Mouse (Mus musculus) frontal cortex, postnatal 25 days (tissue): ENCODE data around the gene Gm17604.
A peak's percentile ranks its signal among the peaks of the same experiment; 100 is the strongest.

Experiments
- DNase-seq, 2 experiments: peaks; one replicate each; pipeline ENCODE4 v3.0.0; 2022; ENCODE audit warnings: low spot score in 2 of 2

Gm17604 gene

DNA sequence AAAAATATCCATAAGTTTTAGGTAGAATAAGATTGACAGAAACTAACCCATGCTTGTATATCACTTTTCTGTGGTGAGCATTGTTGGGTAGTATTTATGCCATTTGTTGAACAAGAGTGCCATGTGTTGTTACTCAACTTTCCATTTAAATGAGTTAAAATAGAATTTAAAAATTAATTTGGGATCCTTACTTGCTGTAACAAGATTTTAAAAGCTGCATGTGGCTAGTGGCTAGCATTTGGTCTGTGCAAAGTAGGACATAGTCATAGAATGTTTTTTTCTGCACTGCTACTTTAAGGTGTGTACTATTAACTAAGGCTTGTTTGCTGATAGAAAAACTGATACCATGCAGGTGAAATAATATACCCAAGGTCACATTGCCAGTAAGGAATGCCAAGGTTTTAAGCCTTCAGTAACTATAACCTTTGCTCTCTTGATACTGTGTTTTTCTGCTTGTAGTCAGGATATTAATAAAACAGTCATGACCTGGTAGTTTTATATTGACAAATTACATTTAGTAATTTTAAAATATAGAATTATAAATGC lies at the start of gene Gm17604:
Gene Gm17604, minus strand, starts transcription at position 51 of the 546 bp plus-strand sequence.
- no peak for DNase-seq

DNA sequence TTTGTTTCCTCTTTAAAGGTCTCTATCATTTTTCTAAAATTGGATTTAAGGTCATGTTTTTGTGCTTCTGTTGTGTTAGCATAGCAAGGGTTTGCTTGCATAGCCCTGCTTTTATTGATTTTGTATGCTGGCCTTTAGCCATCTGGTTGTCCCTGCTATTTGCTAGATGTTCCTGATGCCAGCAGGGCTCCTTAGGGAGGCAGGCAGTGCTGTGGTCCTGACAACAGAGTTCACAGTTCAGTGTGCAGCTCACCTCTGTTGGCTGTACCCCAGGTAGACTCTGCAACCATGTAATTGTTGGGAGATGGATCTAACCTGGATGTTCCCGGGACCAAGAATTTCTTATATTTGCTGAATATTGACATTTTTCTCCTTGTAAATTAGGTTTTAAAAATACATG lies 45.3 kb upstream of the Gm17604 start:
- DNase-seq = no peak

DNA sequence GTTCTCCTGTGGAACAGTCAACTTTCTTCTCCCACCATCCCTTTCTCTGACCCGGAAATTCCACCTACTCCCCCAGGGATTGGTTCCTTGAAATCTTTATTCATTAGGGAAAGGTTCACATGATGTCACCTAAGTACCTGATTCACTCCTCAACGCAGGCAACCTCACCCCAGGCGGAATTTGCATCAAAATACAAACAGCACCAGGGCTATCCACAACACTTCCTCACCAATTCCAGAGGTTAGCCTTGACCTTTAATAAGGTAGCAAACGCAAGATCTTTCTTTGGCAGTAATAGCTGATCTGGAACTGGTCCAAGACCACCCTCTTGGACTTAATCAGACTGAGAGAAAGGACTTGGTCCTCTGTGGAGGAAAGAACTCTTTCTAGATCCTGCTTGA lies 1.5 kb downstream of the Gm17604 start:
- no peak for DNase-seq

DNA sequence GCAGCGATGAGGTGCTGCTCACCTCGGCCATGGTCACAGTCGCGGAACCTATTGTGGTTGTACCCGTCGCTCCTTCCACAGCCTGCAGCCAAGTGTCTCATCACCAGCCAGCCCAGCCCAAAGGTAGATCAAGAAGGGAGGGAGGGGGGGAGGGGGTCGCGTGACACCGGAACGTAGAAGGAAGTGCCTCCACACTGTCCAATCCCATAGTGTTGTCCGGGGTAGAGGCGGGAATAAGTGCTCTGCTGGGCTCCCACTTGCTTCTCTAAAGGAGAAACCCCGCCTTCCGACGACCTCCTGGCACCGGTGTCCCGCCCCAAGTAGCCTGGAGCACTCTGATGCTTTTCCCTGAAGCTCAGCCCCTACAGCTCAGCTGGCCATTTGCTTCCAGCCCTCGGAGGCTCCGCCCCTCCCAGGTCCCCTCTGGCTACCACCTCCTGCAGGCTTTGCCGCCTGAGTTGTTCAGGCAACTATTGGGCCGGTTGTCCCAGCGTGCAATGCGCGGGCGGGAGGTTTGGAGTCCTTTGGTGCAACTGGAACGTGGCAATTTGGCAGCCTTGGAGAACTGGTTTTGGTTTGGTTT lies 24.3 kb downstream of the Gm17604 start, which contains the start of the genes Mospd2 and Fancb:
Gene Mospd2, minus strand, starts transcription at position 183 of the 583 bp plus-strand sequence.
Gene Fancb, plus strand, starts transcription at position 400 of the 583 bp plus-strand sequence.
- DNase-seq = peak; percentile 53 to 65

DNA sequence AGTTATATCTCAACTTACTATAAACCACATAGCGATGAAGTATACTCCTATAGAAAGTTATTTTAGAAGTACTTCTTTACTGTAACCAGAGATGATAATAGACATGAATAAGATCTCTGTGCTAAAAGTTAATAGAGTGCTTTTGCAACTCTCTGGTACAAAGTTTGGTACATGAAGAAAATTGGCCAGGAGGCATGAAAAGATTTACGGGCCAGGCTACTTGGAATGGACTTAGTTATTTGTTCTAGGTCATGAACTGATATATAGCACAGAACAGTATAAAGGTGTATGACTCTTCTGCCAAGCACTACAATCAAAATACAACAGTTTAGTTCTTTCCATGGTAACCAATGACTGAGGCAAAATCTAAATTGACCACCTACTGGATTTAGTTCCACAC lies 25.8 kb downstream of the Gm17604 start:
- no peak for DNase-seq

DNA sequence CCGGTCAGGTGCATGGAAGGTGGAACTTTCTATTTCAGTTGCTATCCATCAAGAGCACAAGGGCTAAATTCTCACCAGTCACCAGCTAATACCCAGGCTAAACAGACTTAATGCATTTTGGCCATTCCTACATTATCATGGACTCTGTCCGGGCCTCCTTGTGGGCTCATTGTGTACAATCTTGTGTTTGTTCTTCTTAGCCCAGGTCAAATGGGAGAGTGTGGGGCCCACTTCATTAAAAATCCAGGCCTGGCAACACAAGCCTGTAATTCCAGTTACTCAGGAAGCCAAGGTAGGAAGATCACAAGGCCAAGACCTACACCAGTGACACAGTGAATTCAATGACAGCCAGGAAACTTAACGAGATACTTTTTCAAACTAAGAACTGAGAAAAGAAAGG lies 33.4 kb downstream of the Gm17604 start:
- no peak for DNase-seq

DNA sequence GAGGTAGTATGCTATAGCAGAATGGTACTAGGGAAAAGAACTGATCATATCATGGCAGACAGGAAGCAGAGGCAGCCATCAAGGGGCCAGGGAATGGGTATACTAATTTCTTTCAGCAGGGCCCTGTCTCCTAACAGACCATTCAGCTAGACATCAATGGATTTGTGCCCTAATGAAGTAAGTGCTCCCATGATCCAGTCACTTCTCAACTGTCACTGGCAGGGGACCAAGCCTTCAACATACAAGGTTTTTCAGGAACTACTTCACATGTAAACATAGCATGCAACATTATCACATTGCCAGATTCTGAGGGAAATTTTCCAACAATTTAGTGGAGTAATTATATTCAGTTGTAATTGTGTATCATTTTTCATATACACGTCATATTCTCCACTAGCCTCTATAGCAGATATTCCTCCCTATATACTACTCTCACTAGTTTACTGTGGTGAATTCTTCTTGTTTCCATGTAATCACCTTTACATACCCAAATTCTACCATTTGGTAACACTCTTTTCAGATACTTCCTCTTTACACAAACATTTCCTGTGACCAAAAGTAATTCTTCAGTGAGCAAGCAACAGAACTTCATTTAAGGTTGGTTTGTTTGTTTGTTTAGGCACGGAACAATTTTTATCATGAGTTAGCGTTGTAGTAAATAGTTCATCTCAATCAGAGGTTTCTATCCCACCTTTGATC lies 38.7 kb downstream of the Gm17604 start:
- no peak for DNase-seq
